Mouse (Mus musculus): ENCODE measurements at regions not wholly inside any gene's neighbourhood (a gene's known extent, or its start where the extent isn't known, plus 50 kb on each side); places are given as distances from the start of the nearest gene placed in this dataset.

- H3K4me1 ChIP-seq: peaks cover 25% of the 10 kb centered on the region
- no peak overlapping the region for H3K9ac ChIP-seq
- WGBS: 15% methylated on average over 19 of the region's 19 CpGs
- H3K27ac ChIP-seq: no peak overlapping the region
- H3K4me3 ChIP-seq (replicated peaks): no peak overlapping the region
- H3K27me3 ChIP-seq: peaks cover 42% of the 10 kb centered on the region
- peak; percentile 59; the same call in 1 of the 2 replicates for ATAC-seq (ENCODE audit: low FRiP score)
- H3K4me2 ChIP-seq: no peak overlapping the region
- H3K9me3 ChIP-seq: no peaks in the 10 kb centered on the region
- no peaks in the 10 kb centered on the region for H3K36me3 ChIP-seq (replicated peaks)
Observed at GRCm38 (mm10) chr2:147905759-147906740, 140.7 kb downstream of the Foxa2 start.

DNA sequence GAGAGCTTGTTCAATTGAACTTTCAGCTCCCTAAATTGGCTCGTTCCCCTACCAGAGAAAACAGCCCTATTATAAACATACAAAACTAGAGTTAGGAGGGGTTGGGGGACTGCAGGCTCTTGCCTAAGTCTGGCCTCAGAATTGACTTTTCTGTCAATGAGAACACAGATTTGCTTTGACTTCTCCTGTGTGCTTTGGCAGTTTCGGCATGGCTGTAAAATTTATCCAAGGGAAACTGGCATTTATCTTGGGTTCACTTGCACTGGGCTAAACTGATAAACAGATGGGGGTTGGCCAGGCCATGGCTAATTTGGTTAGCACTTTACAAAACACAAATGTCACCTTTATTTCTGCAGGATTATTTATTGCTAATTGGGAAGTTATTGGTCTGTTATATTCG, 141.7 kb downstream of the Foxa2 start:
- no peak overlapping the region for H3K27ac ChIP-seq
- H3K9ac ChIP-seq: no peak overlapping the region
- ATAC-seq (ENCODE audit: low FRiP score): no peak
- WGBS: 31% methylated on average over 3 of the region's 3 CpGs
- H3K27me3 ChIP-seq: peaks cover 44% of the 10 kb centered on the region
- H3K36me3 ChIP-seq (replicated peaks): no peaks in the 10 kb centered on the region
- peaks cover 25% of the 10 kb centered on the region for H3K4me1 ChIP-seq
- no peak overlapping the region for H3K4me2 ChIP-seq
- H3K4me3 ChIP-seq (replicated peaks): no peak overlapping the region
- no peaks in the 10 kb centered on the region for H3K9me3 ChIP-seq

- H3K27ac ChIP-seq: no peak overlapping the region
- H3K36me3 ChIP-seq (replicated peaks): no peaks in the 10 kb centered on the region
- H3K9ac ChIP-seq: no peak overlapping the region
- peaks cover 20% of the 10 kb centered on the region for H3K27me3 ChIP-seq
- no peak for ATAC-seq (ENCODE audit: low FRiP score)
- no peak overlapping the region for H3K4me3 ChIP-seq (replicated peaks)
- H3K4me1 ChIP-seq: no peaks in the 10 kb centered on the region
- WGBS: 86% methylated on average over 1 of the region's 1 CpGs
- H3K4me2 ChIP-seq: no peak overlapping the region
- H3K9me3 ChIP-seq: no peaks in the 10 kb centered on the region
Observed at GRCm38 (mm10) chr2:147899236-147899635, 147.5 kb downstream of the Foxa2 start.

- Histone ChIP-seq H3K27me3 (peaks cover 6% of the 10 kb centered on the region), H3K4me2 (no peak overlapping the region), H3K27ac (no peak overlapping the region), H3K4me3 (replicated peaks) (no peak overlapping the region), H3K9ac (no peak overlapping the region), H3K36me3 (replicated peaks) (no peaks in the 10 kb centered on the region), H3K9me3 (no peaks in the 10 kb centered on the region), H3K4me1 (no peaks in the 10 kb centered on the region)
- whole genome bisulfite sequencing: 0% methylated on average over 1 of the region's 1 CpGs
- ATAC-seq (ENCODE audit: low FRiP score): peak; percentile 64
Observed at GRCm38 (mm10) chr2:147895691-147896090, 151.1 kb downstream of the Foxa2 start.

GRCm38 (mm10) chr2:147894213-147894612, 152.6 kb downstream of the Foxa2 start:
- Histone ChIP-seq H3K9me3 (no peaks in the 10 kb centered on the region), H3K36me3 (replicated peaks) (no peaks in the 10 kb centered on the region), H3K4me3 (replicated peaks) (no peak overlapping the region), H3K27ac (no peak overlapping the region), H3K4me2 (no peak overlapping the region), H3K9ac (no peak overlapping the region), H3K27me3 (peaks cover 3% of the 10 kb centered on the region; the same call in 1 of the 2 replicates), H3K4me1 (no peaks in the 10 kb centered on the region)
- ATAC-seq (ENCODE audit: low FRiP score): no peak
- WGBS: 22% methylated on average over 1 of the region's 1 CpGs

GRCm38 (mm10) chr2:147886191-147886590, 160.6 kb downstream of the Foxa2 start:
- Histone ChIP-seq H3K4me2 (no peak overlapping the region), H3K9me3 (no peaks in the 10 kb centered on the region), H3K27me3 (no peaks in the 10 kb centered on the region), H3K27ac (no peak overlapping the region), H3K4me1 (no peaks in the 10 kb centered on the region), H3K36me3 (replicated peaks) (no peaks in the 10 kb centered on the region), H3K4me3 (replicated peaks) (no peak overlapping the region), H3K9ac (no peak overlapping the region)
- no peak for ATAC-seq (ENCODE audit: low FRiP score)
- WGBS: 62% methylated on average over 6 of the region's 6 CpGs

- H3K4me2 ChIP-seq: peak overlapping the region; percentile 53
- H3K9ac ChIP-seq: no peak overlapping the region
- H3K36me3 ChIP-seq (replicated peaks): no peaks in the 10 kb centered on the region
- no peak for ATAC-seq (ENCODE audit: low FRiP score)
- peaks cover 24% of the 10 kb centered on the region for H3K4me1 ChIP-seq
- WGBS: 8% methylated on average over 13 of the region's 13 CpGs
- H3K27ac ChIP-seq: no peak overlapping the region
- peaks cover 37% of the 10 kb centered on the region for H3K27me3 ChIP-seq
- H3K4me3 ChIP-seq (replicated peaks): no peak overlapping the region
- no peaks in the 10 kb centered on the region for H3K9me3 ChIP-seq
Observed at GRCm38 (mm10) chr2:147877907-147878306, 168.9 kb downstream of the Foxa2 start.

- peaks cover 37% of the 10 kb centered on the region for H3K27me3 ChIP-seq
- peak overlapping the region; percentile 31; the same call in 1 of the 2 replicates for H3K4me3 ChIP-seq (replicated peaks)
- no peak overlapping the region for H3K9ac ChIP-seq
- no peak for ATAC-seq (ENCODE audit: low FRiP score)
- no peaks in the 10 kb centered on the region for H3K9me3 ChIP-seq
- no peak overlapping the region for H3K27ac ChIP-seq
- 2% methylated on average over 4 of the region's 4 CpGs for WGBS
- no peaks in the 10 kb centered on the region for H3K36me3 ChIP-seq (replicated peaks)
- peaks cover 24% of the 10 kb centered on the region for H3K4me1 ChIP-seq
- H3K4me2 ChIP-seq: peak overlapping the region; percentile 53
Observed at GRCm38 (mm10) chr2:147877543-147877904, 169.2 kb downstream of the Foxa2 start.

DNA sequence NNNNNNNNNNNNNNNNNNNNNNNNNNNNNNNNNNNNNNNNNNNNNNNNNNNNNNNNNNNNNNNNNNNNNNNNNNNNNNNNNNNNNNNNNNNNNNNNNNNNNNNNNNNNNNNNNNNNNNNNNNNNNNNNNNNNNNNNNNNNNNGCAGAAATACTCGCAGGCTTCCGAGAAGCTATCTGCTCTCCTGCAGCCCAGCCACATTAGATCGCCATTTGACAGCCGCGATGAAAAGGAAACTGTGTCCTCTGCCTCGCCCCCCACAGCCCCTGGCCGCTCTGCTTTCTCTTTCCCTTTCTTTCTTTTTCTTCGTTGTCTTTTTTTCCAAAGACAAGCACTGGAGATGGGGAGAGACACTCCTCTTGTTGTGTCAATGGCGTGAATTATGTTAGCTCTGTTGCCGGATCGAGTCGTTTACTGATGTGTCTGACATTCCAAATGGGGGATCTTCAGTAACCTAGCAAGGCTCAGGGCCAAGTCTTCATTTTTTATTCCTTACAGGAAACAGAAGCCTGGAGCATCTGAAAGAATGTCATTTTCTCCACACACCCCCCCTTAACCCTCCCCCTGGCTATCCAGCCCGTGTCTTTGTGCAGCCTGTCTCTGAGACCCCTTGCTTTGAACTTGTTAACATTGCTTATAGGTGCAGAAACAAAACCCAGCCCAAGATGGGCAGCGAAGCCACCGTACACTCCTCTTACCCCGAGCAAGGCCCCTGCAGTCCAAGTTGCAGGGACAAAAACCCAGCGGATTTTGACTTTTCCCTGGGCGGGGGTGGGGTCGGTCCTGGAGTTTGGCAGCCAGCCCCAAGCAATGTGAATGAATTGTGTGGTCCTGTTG, 169.8 kb downstream of the Foxa2 start:
- Histone ChIP-seq H3K4me3 (replicated peaks) (peak overlapping the region; percentile 31), H3K27ac (no peak overlapping the region), H3K4me2 (peak overlapping the region; percentile 53), H3K4me1 (peaks cover 24% of the 10 kb centered on the region), H3K9me3 (no peaks in the 10 kb centered on the region), H3K9ac (peak overlapping the region; percentile 33; the same call in 1 of the 2 replicates), H3K36me3 (replicated peaks) (no peaks in the 10 kb centered on the region), H3K27me3 (peaks cover 37% of the 10 kb centered on the region)
- 2% methylated on average over 19 of the region's 19 CpGs for WGBS
- peak; percentile 69; the same call in 1 of the 2 replicates for ATAC-seq (ENCODE audit: low FRiP score)

- H3K27me3 ChIP-seq: peaks cover 27% of the 10 kb centered on the region
- peaks cover 21% of the 10 kb centered on the region for H3K4me1 ChIP-seq
- H3K4me3 ChIP-seq (replicated peaks): no peak overlapping the region
- 90% methylated on average over 3 of the region's 3 CpGs for WGBS
- no peak overlapping the region for H3K27ac ChIP-seq
- ATAC-seq (ENCODE audit: low FRiP score): no peak
- no peaks in the 10 kb centered on the region for H3K9me3 ChIP-seq
- H3K4me2 ChIP-seq: no peak overlapping the region
- no peak overlapping the region for H3K9ac ChIP-seq
- H3K36me3 ChIP-seq (replicated peaks): no peaks in the 10 kb centered on the region
Observed at GRCm38 (mm10) chr2:147872972-147873371, 173.8 kb downstream of the Foxa2 start.

GRCm38 (mm10) chr2:147851186-147851802, 195.5 kb downstream of the Foxa2 start:
- Histone ChIP-seq H3K9me3 (no peaks in the 10 kb centered on the region), H3K27ac (no peak overlapping the region), H3K36me3 (replicated peaks) (no peaks in the 10 kb centered on the region), H3K27me3 (0 out of 2 replicates have a peak, but pooled peaks cover 2% of the 10 kb centered on the region), H3K4me1 (no peaks in the 10 kb centered on the region), H3K9ac (no peak overlapping the region), H3K4me2 (no peak overlapping the region), H3K4me3 (replicated peaks) (no peak overlapping the region)
- ATAC-seq (ENCODE audit: low FRiP score): no peak
- 83% methylated on average over 6 of the region's 6 CpGs for WGBS

Data from forebrain, embryonic 12.5 days (tissue).